Mouse (Mus musculus): ENCODE data around the gene Slmap.
"Not testable (repeated sequence)": the region's sequence is repeated elsewhere in the genome, so short reads cannot be mapped to it uniquely, and the experiment has no call there.

The Slmap gene

GRCm38 (mm10) chr14:26388961-26389360 lies 145.8 kb downstream of the Slmap start:
- DNase-seq (ENCODE audit: low spot score): not testable (repeated sequence)

- not testable (repeated sequence) for DNase-seq (ENCODE audit: low spot score)
Measured at GRCm38 (mm10) chr14:26386999-26387398, 147.7 kb downstream of the Slmap start.

- DNase-seq (ENCODE audit: low spot score): not testable (repeated sequence)
Measured at GRCm38 (mm10) chr14:26385659-26386058, 149.1 kb downstream of the Slmap start.

- no peak for DNase-seq (ENCODE audit: low spot score)
Measured at GRCm38 (mm10) chr14:26379071-26379470, 155.7 kb downstream of the Slmap start.

- DNase-seq (ENCODE audit: low spot score): peak; percentile 30
Measured at GRCm38 (mm10) chr14:26376652-26377051, 158.1 kb downstream of the Slmap start.

Measured in spleen, adult 12 weeks (tissue).